Mouse (Mus musculus): ENCODE measurements around the gene Rnf167. TPM values are rescaled to one million over a fixed set of nuclear protein-coding genes. Genes with fewer than 3 reads are reported as not detected.

Rnf167 gene
- 10 to 100 TPM; 48.0 to 54.0 TPM for total RNA-seq (2021)

DNA sequence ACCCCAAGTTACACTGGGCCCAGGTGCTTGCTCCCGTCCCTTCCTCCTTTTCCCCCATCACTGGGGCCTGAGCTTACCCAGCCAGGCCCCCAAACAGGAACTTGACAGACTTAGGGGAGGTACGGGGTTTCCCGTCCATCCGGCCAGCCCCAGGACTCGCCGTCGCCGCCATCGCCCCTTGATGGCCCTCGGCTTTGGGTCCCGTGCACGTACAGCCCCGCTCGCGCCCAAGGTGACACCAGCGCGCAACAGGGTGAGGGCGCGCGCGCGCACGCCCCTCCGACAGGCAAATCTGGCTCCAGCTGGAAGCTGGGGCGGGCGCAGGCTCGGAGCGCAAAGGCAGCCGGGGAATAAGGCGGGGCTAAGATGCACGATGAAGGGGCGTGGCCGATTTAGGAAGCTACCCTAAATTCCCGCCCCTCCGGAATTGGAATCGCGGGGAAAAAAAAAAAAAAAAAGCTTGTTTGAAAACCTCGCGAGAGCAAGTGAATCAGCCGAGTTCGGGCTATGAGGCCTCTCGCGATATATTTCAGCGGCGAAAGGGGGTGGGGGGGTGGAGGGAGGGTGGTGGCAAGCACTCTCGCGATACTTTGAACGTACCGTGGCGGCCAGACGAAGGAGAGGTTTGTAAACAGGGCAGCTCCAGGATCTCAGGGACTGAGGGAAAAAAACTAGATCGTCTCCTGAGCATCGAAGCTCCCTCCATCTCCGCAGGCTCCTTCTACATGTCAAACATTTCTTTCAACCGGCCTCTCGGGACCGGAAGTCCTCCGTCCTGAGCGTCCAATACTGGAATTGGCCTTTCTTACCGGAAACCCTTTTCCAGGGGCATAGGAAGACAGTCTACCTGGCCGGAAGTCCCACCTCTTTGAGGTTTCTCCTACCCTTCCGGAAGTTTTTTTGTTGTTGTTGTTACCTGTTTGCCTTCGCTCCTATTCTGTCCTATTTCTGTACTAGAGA lies at the start of gene Rnf167, which contains the start of gene Slc25a11:
Gene Rnf167 (plus strand): TSS at position 545 of the 960 bp plus-strand sequence.
Gene Slc25a11 (minus strand): TSS at position 789 of the 960 bp plus-strand sequence.
- intact Hi-C loops (cut with DNase I) = loop anchor here (2.0 kb wide), 1 partner anchor 56 kb away; no protein-coding TSS in a partner anchor
- peak; percentile 94 for DNase-seq (ENCODE audit: low spot score)

DNA sequence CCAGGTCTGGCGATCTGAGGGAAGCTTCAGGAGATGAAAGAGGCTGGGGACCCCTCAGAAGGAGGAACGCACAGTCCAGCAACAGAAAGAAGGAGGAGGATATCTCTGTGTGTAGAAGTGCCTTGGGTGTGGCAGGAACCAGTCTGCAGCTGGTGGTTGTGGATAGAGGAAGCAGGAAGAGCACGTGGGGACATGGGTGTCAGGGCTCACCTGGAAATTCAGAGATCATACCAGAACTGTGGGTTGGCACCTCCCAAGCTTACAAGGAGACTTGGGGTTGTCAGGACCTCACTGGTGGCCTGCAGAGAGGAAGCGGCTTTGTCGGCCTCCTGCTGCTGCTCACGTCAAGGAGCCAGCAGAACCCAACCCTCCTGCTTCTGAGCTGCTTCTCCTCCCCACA lies 49.7 kb upstream of the Rnf167 start:
- DNase-seq (ENCODE audit: low spot score) = no peak
- intact Hi-C loops (cut with DNase I) = no loop called here

DNA sequence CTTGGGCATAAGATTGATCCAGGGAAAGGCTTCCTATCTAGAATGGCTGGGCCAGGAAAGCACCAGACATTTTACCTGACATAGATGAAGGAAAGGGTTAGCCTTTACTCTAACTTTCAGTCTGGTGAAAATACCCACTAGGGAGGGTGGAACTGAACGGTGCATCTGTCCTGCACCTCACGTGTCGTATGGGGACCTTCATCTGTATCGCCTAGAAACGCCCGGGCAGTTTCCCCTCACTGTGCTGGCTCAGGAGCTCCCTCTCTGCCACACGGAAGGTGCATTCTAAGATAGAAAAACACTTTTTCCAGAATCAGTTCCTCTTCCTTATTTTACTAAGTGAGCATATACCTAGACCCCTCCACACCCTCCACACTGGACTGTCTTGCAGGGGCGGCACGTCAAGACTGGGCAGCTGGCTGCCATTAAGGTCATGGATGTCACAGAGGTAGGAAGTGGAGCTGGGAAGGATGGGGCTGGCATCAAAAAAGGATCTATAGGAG lies 48.5 kb upstream of the Rnf167 start:
- intact Hi-C loops (cut with DNase I) = no loop called here
- DNase-seq (ENCODE audit: low spot score) = no peak

DNA sequence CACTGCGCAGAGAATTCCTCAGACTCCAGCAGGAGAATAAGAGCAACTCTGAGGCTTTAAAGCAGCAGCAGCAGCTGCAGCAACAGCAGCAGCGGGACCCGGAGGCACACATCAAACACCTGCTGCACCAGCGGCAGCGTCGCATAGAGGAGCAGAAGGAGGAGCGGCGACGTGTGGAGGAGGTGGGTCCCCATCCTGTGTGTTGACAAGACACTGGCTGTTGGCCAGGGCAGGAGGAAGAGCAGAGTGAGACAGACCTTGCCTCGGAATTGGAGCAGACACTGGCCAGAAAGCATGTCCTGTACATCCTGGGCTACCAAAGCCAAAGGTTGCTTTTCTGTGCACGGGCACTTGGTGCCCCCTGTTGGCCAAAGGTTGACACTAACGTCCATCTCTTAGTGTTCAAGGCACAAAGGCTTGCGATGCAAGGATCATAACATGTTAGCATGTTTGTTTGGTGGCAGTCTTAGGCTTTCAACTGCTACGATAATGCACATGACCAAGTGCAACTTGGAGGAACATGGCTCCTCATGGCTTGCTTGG lies 41.9 kb upstream of the Rnf167 start:
- intact Hi-C loops (cut with DNase I) = loop anchor here (1.0 to 2.0 kb wide), 3 partner anchors 40 to 89 kb away; partner anchors contain the start of gene Pld2
- DNase-seq (ENCODE audit: low spot score) = peak; percentile 42

DNA sequence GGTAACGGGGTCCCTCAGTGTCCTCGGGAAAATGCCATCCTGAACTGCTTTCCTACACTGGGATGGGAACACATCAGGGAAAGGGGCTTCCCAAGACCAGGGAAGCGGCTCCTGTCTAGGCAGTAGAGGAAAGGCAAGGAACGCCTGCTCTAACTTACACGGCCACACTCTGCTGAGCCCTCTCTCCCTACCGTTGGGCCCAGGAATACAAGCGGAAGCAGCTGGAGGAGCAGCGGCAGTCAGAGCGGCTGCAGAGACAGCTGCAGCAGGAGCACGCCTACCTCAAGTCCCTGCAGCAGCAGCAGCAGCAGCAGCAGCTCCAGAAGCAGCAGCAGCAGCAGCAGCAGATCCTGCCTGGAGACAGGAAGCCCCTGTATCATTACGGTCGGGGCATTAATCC lies 40.3 kb upstream of the Rnf167 start:
- DNase-seq (ENCODE audit: low spot score) = no peak
- intact Hi-C loops (cut with DNase I) = no loop called here

DNA sequence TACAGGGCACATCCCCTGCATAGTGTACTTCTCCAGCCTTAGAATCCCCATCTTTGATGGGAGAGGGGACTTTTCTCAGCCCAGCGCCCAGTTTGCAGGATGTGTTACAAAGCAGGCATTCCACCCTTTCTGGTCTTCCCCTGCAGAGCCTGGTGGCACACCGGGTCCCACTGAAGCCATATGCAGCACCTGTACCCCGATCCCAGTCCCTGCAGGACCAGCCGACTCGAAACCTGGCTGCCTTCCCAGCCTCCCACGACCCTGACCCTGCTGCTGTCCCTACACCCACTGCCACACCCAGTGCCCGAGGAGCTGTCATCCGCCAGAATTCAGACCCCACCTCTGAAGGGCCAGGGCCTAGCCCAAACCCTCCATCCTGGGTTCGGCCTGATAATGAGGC lies 39.4 kb upstream of the Rnf167 start:
- intact Hi-C loops (cut with DNase I) = no loop called here
- DNase-seq (ENCODE audit: low spot score) = no peak

DNA sequence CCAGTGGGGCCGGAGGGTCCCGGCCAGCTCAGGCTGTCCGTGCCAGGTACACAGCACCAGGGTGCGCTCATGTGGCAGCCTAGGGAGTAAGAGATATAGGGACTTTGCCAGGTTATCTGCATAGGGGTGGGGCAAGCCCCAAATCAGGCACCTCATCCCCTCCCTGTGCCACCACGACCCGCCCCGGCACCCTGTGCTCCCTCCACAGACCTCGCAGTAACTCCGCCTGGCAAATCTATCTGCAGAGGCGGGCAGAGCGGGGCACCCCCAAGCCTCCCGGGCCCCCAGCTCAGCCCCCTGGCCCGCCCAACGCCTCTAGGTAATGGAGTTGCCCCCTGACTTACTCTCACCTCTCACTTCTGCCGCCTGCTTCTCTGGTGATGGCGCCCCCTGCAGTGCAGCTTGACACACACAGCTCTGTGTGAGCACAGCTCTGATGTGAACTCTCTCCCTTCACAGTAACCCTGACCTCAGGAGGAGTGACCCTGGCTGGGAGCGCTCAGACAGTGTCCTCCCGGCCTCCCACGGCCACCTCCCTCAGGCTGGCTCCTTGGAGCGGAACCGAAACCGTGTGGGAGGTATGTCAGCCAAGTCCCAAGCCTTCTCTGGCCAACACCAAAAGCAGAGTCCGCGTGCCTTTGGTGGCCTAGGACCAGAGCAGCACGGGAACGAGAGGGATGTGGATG lies 38.5 kb upstream of the Rnf167 start:
- intact Hi-C loops (cut with DNase I) = no loop called here
- DNase-seq (ENCODE audit: low spot score) = no peak

DNA sequence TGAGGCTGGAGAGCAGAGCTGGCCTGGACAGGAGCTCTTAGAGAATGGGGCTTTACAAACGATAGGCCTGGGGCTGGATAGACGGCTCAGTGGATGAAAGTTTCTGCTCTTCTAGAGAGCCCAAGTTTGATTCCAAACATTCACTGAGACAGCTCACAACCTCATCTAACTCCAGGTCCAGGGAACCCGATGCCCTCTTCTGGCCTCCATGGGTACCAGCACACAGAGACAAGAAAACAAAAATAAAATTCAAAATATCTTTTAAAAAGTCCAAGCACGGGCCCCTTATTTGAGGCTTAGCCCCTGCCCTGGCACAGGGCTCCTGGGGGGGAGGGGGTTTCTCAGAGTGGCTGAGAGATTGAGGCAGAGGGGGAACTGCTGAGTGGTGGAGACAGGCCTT lies 36.3 kb upstream of the Rnf167 start:
- no peak for DNase-seq (ENCODE audit: low spot score)
- intact Hi-C loops (cut with DNase I) = no loop called here

DNA sequence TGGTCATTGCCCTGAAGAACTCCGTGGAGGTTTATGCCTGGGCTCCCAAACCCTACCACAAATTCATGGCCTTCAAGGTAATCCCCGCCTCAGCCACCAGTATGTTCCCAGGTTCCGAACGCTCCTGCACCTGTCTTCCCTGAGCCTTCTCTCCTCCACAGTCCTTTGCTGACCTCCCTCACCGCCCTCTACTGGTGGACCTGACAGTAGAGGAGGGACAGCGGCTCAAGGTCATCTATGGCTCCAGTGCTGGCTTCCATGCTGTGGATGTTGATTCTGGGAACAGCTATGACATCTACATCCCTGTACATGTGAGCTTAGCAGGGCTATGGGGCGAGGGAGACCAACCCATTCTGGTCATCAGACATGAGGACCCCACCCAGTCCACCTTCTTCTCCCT lies 34.5 kb upstream of the Rnf167 start:
- intact Hi-C loops (cut with DNase I) = no loop called here
- no peak for DNase-seq (ENCODE audit: low spot score)

DNA sequence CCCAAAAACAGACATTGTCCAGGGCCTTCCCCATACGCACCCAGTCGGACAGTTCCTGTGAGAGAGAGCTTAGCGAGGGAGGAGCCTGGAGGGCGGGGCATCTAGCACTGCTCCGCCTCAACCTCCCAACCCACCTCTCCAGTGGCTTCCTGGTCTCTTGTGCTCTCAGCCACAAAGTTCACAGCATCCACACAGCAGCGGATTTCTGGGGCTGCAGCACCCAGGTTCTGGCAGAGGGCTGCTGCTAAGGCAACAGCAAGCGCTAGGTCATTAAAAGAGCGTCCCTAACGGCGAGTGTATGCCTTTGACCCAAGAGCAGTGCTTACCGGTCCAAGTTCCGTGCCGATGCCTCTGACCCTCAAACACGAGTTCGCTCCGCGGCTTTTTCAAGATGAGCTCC lies 32.0 kb upstream of the Rnf167 start:
- intact Hi-C loops (cut with DNase I) = no loop called here
- peak; percentile 55 for DNase-seq (ENCODE audit: low spot score)

DNA sequence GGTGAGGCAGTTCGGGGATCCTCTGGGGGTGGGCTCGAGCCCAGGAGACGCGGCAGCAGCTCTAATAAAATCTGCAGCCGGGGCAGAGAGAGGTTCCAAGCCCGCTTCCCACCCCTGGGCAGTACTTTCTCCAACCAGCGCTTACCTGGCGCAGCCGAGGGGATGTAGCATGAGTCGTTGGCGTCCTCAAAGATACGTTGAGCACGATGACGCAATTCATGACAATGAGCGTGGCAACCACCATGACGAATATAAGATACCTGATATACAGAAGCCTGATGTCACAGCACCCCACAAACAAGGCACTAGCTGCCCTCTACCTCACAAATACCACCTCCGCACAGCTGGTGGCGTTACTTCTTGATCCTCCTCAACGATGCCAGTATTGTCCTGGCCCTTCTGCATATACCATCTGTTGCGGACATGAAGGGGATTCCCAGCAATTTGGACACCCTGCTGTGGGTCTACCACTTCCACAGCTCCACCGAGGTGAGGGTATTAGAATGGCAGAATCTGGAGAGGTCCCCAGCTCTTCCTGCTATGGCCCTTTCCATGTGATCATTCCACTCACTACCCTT lies 31.4 kb upstream of the Rnf167 start, which contains the start of gene 4930544D05Rik:
Gene 4930544D05Rik (plus strand): TSS at position 333 of the 578 bp plus-strand sequence.
- no peak for DNase-seq (ENCODE audit: low spot score)
- intact Hi-C loops (cut with DNase I) = no loop called here

DNA sequence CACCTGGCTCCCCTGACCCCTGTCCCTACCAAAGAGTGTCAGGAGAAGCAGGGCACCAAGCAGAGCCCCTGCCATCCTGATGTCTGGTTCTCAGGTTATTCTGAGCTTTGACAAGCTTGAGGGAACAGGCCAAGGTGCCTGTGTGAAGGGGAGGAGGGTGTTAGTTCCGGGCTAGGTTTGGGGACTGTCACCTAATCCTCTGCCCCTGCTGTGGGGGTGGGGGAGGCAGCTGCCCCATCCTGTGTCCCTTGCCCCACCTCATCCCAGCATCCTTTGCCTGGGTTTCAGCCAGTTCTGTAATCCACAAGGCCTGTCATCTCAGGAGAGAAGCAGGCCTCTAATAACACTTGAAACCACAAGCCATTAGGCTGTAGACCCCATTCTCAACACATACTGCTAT lies 27.9 kb upstream of the Rnf167 start, which contains the start of gene Chrne:
Gene Chrne (minus strand): TSS at position 116 of the 400 bp plus-strand sequence.
- no peak for DNase-seq (ENCODE audit: low spot score)
- intact Hi-C loops (cut with DNase I) = no loop called here

DNA sequence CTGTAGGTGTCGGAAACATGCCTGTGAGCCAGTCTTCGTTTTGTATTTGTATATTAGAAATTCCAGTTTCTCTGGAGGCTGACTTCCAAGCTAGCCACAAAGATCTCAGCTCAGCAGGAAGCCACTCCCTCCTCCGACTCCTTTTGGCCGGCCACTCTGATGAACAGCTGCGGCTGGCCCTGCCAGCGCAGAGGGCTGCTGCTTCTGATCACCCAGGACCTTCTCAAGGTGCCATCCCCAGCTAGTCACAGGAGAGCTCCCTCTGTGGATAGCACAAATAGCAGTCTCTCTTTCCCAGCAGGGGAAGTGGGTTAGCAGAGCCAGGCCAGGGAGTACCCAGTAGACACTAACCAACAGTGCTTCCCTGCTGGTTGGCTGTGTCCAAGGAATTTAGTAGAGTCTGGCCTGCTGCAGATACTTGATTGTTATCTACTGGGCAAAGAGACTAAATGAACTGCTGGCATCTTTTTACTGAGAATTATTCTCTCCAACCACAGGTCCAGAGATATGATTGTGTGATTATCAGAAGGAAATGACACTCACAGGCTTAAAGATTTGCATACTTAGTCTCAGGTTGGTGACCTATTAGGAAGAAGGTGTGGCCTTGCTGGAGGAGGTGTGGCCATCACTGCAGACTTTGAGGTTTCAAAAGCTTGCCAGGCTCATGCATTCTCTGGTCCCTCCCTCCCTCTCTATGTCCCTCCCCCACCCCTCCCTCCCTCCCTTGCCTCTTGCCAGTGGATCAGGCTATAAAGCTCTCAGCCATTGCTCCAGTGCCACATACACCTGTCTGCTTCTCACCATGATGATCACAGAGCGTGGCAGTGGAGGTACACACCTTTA lies 24.8 kb upstream of the Rnf167 start:
- no peak for DNase-seq (ENCODE audit: low spot score)
- intact Hi-C loops (cut with DNase I) = no loop called here

DNA sequence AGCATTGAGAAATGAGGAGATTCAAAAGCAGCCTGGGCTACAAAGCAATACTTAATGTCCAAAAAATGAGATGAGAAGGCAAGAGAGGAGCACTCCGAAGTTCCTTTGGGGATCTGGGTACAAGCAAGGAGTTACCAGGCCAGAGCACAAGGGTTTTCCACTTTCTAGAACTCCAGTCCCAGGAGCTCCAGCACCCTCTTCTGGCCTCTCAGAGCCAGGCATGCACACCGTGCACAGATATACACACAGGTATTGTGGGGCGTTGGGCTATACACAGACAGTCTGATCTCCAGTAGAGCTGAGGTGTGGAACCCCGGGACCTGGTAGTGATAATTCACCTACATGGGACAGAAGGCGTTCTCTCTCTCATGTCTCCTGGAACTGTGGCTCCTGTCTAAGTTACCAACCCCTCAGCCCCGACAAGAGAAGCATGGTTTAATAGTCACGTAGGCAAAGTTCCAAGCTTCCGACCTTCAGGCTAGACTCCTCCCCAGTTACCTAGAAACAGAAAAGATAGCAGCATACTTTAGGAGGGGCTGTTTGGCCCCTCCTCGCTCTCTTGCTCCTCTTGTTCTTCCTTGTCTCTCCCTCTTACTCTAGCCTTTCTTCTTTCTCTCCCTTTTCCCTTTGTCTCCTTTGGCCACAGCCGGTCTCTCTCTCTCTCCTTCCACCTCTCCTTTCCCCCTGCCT lies 23.8 kb upstream of the Rnf167 start:
- no peak for DNase-seq (ENCODE audit: low spot score)
- intact Hi-C loops (cut with DNase I) = no loop called here

DNA sequence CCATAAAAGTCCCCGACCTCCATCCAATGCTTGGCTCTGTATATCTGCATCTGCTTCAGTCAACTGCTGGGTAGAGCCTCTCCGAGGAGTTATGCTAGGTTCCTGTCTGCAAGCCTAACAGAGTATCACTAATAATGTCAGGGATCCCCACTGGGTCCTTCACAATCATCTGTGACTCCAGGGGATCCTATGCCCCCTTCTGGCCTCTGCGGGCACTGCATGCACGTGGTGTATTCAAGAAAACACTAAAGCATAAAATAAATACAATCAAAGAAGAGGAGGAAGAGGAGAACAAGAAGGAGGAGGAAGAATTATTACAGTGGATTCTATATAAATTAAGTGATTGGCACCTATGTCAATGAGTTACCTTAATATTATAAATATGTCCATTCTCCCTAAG lies 21.6 kb upstream of the Rnf167 start:
- no peak for DNase-seq (ENCODE audit: low spot score)
- intact Hi-C loops (cut with DNase I) = loop anchor here (5.0 kb wide), 1 partner anchor 108 kb away; the partner anchor contains the start of gene Gltpd2

DNA sequence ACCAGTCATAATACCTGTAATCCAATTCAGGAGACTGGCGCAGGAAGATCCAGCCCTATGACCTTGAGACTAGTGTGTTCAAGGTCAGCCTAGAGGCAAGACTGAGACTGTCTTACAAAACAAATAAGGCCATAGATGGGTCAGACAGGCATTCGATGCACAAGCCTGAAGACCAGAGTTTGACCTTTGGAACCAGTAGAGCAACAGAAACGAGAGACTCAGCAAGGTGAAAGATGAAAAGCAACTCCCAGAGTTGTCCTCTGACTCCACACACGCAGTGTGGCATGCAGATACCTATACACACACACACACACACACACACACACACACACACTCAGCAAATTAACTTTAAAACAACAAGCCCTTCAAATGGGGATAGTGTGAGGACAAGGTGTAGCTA lies 20.2 kb upstream of the Rnf167 start:
- intact Hi-C loops (cut with DNase I) = loop anchor here (5.0 kb wide), 1 partner anchor 110 kb away; the partner anchor contains the start of gene Gltpd2

DNA sequence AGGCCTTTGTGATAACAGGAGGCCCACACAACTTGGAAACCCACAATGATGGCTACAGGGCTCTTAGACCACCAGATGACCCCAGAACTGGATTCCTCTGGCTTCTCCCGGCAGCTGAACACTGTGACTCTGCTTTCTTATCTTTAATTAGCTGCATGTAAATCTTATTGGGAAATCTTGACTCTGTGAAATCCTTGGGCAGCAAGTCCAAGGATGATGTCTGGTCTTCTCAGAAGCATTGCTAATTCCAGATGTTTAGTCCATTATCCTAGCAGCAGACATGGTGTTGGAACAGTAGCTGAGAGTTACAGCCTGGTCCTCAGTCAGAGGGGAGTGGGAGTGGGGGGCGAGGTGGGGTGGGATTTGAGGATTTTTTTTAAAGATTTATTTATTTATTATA lies 18.6 kb upstream of the Rnf167 start:
- no peak for DNase-seq (ENCODE audit: low spot score)
- intact Hi-C loops (cut with DNase I) = loop anchor here (2.0 to 5.0 kb wide), 2 partner anchors 111 to 126 kb away; partner anchors contain the start of gene Gltpd2

More for the DNA sequence above, 20.2 kb upstream of the Rnf167 start:
- DNase-seq (ENCODE audit: low spot score) = no peak

DNA sequence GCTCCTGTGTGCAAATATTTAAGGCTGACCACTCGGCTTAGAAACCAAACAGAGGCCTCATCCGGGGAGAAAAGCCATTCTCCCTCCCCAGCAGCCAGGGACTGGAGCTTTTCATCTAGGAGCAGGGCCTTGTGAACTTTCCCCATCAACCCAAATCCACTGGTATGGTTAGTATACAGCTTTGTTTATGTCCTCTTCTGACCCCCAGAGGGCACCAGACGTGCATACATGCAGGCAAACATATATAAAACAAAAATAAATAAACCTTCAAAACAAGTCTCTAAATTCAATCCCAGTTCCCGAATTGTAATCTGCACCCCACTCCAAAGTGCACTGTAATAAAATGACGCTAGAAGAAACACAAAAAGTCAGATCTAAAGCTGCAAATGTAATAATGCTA lies 17.5 kb upstream of the Rnf167 start:
- intact Hi-C loops (cut with DNase I) = loop anchor here (2.0 to 5.0 kb wide), 2 partner anchors 112 to 125 kb away; partner anchors contain the start of gene Gltpd2
- no peak for DNase-seq (ENCODE audit: low spot score)
